Mouse (Mus musculus) small intestine, adult 2 months (tissue): ENCODE data around the gene Ttc29.

Source experiments
- CTCF ChIP-seq: fragments of 200-500 bp; IDR thresholded peaks from 2 replicates; pipeline ENCODE4 v1.5.1; 2012; ENCODE audit warnings: low read depth, mild to moderate bottlenecking, control low read depth, inconsistent platforms, low read length, moderate library complexity, mixed read lengths; ENCODE audit not compliant: insufficient replicate concordance, insufficient read length; ENCODE audit errors: extremely low read depth
- POLR2A ChIP-seq: fragments of 200-500 bp; IDR thresholded peaks from 2 replicates; pipeline ENCODE4 v1.6.1; 2012; ENCODE audit warnings: low read depth, mild to moderate bottlenecking, control low read depth, inconsistent platforms, low read length, moderate library complexity

DNA sequence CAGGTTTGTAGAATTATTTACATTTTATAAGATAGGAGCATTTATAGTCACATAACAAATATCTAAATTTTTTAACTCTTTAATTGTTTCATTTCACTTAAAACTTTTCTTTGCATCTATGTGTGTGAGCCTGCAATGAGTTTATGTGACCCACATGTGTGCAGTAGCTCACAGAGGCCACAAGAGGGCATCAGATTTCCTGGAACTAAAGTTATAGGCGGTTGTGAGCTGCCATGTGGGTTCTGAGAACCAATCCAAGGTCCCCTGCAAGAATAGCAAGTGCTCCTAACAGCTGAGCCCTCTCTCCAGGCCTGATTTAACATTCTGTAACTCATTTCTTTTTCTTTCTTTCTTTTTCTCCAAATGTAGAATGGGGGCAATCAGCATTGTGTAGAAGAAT, 41.7 kb upstream of the Ttc29 start:
- no peak for TF ChIP-seq CTCF
- no peak for TF ChIP-seq POLR2A
